22 mouse cellular contexts compared by ENCODE assay signal in genomic region chr8:87513796-87514195, GRCm38 (mm10). TPM values are rescaled to one million over a fixed set of nuclear protein-coding genes. Genes with fewer than 3 reads are reported as not detected.
"Had no signal": no experiment of that assay in that cellular context is flagged by ENCODE, and none has a peak within 500 bp of the region (broad histone marks: within the 10 kb centered on the region; RNA-seq: fewer than 3 reads in every experiment).

No protein-coding gene starts in this region.

- H3K27ac ChIP-seq: midbrain, embryonic 10.5 days; midbrain, embryonic 12.5 days; neural tube, embryonic 12.5 days; stomach, embryonic 15.5 days; stomach, postnatal 0 days had no signal

- H3K27me3 ChIP-seq: midbrain, embryonic 12.5 days; neural tube, embryonic 12.5 days; stomach, embryonic 15.5 days had no signal

- H3K4me2 ChIP-seq: lung, embryonic 14.5 days; midbrain, embryonic 12.5 days; neural tube, embryonic 12.5 days; stomach, embryonic 15.5 days had no signal

- H3K4me3 ChIP-seq: midbrain, embryonic 10.5 days; midbrain, embryonic 12.5 days; neural tube, embryonic 12.5 days; stomach, embryonic 15.5 days had no signal

- DNase-seq: lung, adult 18-20 months; lung, embryonic 14.5 days; lung, postnatal 10 days; lung, postnatal 4 days; midbrain, embryonic 14.5 days; right cerebral cortex, postnatal 14 days; thymus, adult 2 months; thymus, postnatal 25 days; thymus, postnatal 4 days had no signal

- H3K36me3 ChIP-seq: midbrain, embryonic 10.5 days; midbrain, embryonic 12.5 days; neural tube, embryonic 12.5 days; stomach, embryonic 15.5 days had no signal

RNA-seq across cellular contexts. Expression of gene Cbln1, which starts 41.4 kb away (rescaled TPM):
- total RNA-seq: megakaryocyte-erythroid progenitor cell, adult 5-6 weeks; neutrophil, adult 5-6 weeks had no signal
- polyA plus RNA-seq: lung, embryonic 14.5 days; lung, embryonic 16.5 days had no signal

RNA-seq across cellular contexts. Expression of gene 4933402J07Rik, which starts 49.9 kb away (rescaled TPM):
- total RNA-seq: megakaryocyte, adult 5-6 weeks; megakaryocyte-erythroid progenitor cell, adult 5-6 weeks; neutrophil, adult 5-6 weeks had no signal
- polyA plus RNA-seq: lung, embryonic 14.5 days; lung, embryonic 16.5 days; midbrain, embryonic 10.5 days; midbrain, embryonic 12.5 days; midbrain, embryonic 14.5 days; midbrain, embryonic 16.5 days; neural tube, embryonic 12.5 days; neural tube, embryonic 14.5 days; spleen, adult 2 months; stomach, embryonic 15.5 days; stomach, postnatal 0 days; thymus, adult 2 months; urinary bladder, adult 2 months had no signal
